Mouse (Mus musculus) spleen, postnatal 10 days (tissue): ENCODE data around the gene Kxd1.

Experiments
- DNase-seq, 2 experiments: peaks; one replicate each; pipeline ENCODE4 v3.0.0; 2021 to 2022; ENCODE audit warnings: low spot score in 2 of 2

Gene Kxd1

DNA sequence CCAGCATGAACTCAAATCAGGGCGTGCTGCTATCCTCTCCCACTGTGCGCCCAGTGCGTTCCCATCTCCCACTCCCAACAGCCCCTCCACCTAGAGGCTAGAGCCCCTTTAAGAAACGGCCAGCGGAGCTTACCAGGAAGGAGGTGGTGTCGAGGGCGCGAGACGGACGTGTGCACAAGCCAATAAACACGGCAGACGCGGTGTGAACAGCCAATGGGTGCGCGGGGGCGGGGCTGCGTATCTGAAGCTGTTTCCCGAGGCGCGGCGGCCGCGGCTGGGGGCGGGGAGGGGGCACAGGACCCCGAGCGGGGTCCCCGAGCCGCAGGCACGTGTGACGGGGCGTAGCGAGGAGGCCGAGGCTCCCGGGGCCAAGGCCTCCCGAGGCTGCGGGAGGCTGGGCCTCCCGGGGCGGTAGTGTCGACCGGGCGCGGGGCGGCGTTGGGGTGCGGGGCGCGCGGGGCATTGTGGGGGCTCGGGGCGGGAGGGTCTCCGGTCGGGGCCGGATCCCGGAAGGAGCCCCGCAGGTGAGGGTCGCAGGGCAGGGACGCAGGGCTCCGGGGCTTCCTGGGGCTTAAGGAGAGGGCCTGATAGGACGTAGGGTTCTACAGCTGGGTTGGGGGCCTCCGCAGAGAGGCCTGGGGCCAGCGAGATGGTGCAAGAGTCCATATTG lies at the start of gene Kxd1, which contains the start of gene Fkbp8:
Gene Kxd1 (minus strand): TSS at position 445 of the 670 bp plus-strand sequence.
Gene Fkbp8 (plus strand): TSS at position 213 of the 670 bp plus-strand sequence.
- DNase-seq: peak; percentile 98 to 100

DNA sequence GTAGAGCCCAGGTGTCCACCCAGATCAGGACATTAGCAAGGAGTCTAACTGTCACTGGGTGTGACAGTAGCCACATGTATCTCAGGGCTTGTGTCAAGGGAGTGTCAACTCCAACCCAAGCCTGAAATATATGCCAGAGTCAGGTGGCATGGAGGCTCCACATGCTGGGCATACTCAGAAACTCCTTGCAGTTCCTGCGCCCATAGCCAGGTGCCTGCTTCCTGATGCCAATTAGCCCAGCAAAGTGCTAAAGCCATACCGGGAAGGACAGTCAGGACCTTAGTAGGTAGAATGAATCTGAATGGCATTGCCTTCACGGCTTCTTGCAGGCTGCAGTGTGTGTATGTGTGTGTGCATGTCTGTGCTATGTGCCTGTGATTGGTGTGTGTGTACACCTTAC lies 49.5 kb upstream of the Kxd1 start:
- DNase-seq: no peak

- no peak for DNase-seq
These were observed 47.2 kb upstream of the Kxd1 start for GRCm38 (mm10) chr8:70574915-70575314.

DNA sequence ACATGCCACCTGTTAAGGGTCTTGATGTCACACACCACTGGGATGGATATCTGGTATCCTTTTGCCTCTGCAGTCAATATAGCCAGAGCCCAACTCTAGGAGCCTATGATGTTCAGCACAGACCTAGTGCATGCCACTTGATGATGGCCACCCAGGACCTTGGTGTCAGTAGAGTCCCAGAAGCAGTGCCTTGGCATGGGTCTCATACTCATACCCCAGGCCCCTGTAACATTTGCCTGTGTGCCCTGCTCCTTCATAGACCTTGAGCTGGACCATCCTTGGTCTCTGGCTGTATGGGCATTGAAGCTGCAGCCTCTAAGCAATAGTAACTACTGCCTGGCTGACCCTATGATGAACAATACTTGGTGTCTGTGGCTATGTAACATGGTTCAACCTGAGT lies 46.5 kb upstream of the Kxd1 start:
- no peak for DNase-seq

- no peak for DNase-seq
These were observed 43.2 kb upstream of the Kxd1 start for GRCm38 (mm10) chr8:70570990-70571389.

DNA sequence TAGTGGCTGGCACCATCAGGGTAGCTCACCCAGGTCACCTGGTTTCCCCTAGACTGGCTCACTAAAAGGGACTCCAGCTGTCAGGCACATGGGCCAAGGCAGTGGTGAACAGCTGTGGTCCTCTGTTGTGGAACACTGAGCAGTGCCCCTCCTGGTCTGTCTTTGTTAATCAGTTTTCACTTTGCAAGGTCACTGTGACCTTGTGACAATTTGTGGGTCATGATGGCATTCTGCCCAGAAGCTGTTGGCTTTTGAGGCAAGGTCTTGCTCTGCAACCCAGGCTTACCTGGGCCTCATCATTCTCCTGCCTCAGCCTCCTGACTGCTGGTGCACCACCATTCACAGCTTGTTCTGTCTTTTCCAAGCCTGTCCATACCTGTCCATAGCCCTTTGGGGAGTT lies 42.6 kb upstream of the Kxd1 start:
- DNase-seq: no peak

- DNase-seq: peak in 1 of 2 experiments; percentile 59
These were observed 37.8 kb upstream of the Kxd1 start for GRCm38 (mm10) chr8:70565561-70565960.

DNA sequence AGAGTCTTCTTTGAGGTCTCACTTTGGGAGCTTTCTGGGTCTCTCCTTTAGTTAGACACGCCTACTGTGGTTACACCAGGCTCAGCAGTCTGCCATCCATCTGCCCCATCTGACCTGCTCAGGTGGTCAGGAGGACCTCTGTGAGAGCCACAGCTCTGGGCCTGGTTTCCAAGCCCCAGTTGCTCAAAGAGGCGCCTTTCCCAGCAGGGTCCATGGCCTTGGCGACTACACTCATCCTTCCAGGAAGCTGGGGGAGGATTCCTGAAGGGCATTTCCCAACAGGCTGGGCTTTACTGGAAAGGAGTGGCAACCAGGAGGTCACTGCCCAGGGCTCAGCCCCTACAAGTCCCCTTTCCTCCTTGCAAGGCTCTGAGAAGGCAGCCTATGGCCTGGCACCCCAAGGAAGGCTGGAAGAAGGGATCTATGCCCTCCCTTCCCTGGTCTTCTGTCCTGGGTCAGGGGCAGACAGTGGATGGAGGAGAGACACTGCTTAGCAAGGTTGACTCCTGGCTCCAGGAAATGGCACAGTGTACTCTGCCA lies 37.0 kb upstream of the Kxd1 start:
- no peak for DNase-seq

DNA sequence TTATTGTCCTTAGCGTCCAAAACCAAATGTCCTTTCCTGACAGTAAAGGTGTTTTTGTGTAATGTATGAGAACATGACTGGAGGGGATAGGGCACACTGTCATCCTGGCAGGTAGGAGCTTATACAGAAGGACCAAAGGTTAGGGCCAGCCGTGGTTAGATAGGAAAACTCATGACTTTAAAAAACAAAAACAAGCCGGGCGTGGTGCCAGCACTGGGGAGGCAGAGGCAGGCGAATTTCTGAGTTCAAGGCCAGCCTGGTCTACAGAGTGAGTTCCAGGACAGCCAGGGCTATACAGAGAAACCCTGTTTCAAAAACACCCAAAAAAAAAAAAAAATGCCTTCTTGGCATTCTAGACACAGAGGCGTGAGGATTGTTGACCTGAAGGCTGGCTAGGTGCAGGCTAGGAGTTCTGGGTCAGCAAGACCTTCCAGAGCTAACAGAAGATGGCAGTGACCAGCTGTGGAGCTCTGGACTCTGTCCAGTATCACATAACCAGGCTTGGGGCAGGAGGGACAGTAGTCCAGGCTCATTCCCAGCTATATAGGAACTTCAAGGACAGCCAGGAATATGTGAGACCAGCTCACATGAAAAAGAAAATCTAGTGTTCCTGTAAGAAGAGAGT lies 36.1 kb upstream of the Kxd1 start:
- DNase-seq: no peak

- DNase-seq: no peak
These were observed 35.0 kb upstream of the Kxd1 start for GRCm38 (mm10) chr8:70562802-70563201.

- peak in 1 of 2 experiments; percentile 43 for DNase-seq
These were observed 34.2 kb upstream of the Kxd1 start for GRCm38 (mm10) chr8:70561809-70562535.

DNA sequence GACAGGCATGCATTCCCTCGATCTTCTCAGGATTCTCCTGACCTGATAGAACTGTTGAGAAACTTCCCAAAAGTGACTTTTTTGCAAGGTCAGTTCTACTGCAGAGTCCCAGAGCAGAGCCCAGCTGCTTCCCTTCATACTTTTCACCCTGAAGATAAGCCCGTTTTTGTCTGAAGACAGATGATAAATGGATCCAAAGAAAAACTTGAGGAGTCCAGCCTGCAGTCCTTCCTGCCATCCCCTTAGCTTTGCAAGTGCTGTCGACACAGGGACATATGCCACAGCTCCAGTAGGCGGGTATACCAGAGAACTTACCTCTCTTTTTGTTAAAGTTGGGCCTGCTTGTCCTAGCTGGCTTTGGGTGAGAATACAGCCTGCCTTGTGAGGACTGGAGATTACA lies 33.6 kb upstream of the Kxd1 start:
- DNase-seq: no peak

DNA sequence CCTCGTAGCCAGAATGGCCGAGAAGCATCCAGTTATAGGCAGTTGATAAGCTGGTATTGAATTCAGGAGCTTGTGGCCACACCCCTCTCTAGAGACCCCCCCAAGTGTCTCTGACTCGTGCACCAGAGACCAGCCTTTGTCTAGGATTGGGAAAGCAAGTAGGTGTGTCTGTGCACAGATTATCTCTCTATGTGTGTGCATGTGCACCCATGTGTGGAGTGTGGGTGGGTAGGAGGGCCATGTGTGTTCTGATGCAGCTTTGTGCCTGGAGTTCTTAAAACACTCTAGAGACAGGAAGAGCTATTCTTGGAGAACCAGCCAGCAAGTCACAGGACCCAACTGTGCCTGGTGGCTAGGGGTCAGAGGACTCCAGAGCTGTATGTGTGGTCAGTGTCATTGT lies 32.8 kb upstream of the Kxd1 start:
- DNase-seq: no peak

DNA sequence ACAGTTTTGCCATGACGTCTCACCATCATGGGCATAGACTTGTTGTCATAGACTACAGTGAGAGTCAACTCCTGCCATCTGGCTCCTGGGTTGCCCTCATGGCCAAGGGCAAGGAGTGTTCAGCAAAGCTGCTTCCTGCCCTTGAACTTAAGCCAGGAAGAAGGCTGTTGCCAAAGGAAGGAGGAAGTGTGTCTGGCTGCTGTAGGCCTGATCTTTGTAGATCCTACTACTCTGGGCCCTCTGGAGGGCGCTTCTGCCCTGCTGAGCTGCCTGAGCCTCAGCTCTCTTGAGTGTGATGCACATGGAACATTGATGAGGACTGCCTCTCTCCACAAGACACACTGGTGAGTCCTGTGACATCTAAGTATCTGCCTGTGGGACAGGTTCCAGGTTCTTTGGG lies 32.3 kb upstream of the Kxd1 start:
- peak in 1 of 2 experiments; percentile 57 for DNase-seq

- DNase-seq: no peak
These were observed 31.2 kb upstream of the Kxd1 start for GRCm38 (mm10) chr8:70558983-70559382.

DNA sequence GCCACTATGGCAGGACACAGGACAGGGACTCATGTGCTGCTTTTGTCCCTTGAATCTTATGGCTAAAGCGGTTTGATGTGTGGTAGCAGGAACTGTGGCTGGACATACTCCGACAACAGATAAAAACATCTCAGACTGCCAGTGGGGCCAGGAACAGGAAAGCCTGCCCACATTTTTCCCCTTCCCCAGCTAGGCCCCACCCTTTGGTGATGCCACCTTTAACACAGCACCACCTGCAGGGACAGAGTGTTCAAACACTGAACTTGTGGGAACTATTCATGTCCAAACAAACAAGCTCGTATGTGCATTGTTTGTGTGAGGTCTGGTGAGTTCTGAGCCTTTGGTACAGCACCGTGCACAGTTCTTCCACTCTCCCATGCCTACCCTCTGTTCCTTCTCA lies 30.6 kb upstream of the Kxd1 start:
- DNase-seq: peak in 1 of 2 experiments; percentile 41

DNA sequence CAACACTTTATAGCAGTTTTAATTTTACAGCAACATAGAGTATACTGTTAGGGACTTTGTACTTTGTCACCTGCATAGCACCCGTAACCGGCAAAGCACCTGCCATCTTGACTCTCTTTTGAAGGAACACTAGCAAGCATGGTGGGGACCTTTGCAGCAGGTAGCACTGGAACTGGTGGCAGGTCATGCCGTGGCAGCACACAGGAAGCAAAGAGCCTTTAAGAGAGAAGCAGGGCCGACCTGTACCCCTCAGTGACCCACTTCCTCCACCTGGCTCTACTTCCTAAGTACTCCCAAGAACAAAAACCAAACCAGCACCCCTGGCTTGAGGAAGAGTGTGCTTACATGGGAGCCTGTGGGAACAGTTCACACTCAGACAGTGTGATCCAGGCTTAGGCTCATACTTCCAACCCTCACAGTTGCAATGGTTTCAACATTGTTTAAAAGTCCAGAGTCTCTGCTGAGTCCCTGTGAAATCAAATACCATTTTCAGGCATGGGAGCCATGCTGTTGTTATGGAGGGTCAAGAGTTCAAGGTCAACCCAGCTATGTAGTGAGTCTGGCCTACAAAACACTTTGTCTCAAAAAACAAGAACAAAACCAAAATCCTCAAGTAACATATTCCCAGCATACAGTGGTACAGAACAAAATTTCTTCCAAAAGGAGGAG lies 27.5 kb upstream of the Kxd1 start:
- no peak for DNase-seq

DNA sequence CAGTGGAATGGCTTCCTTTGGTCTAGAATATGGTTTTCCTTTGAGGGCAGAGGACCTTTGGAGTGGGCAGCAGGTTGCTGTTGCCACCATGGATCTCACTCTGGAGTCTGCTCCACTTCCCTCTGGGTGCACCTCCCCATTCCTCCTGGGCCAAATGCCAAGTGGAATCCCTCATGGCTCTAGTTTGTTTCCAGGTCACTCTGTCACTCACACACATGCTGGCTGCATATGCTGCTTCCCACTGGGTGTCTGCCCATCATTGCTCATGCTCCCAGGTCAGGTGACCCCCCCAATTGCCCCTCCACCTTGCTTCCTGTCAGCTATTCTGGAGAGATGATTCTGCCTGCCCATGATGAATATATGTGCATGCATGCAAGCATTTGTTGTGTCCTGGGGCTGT lies 26.0 kb upstream of the Kxd1 start:
- DNase-seq: no peak

- DNase-seq: no peak
These were observed 25.1 kb upstream of the Kxd1 start for GRCm38 (mm10) chr8:70552836-70553235.

DNA sequence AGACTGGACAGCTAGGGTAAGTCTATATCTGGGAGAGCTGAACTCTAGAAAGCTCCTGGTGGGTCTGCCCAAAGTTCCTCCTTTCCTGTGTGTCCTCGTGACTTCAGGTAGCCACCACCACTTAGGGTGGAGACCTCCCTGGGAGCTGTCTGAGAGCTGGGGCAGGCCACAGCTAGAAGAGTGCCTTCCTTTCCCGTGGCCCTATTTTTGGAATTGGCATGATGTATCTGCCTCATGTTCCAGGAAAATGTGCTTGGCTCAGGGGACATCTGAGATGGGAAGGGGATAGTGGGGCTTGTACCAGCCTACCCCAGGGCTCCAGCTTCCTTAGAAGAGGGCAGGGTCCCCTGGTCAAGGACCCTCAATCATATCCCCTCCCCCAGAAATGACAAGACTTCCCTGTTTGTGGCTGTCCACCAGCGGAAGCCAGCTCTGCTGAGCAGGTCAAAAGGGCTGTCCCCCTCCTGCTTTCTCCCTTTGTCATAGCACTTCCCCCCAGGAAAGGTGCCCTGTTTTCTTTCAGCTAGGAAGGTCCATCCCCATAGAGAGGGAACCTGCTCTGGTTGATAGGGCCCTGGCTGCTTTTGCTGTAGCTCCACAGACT lies 23.9 kb upstream of the Kxd1 start:
- no peak for DNase-seq

- no peak for DNase-seq
These were observed 21.8 kb upstream of the Kxd1 start for GRCm38 (mm10) chr8:70549412-70550184.
